8 mouse cellular contexts compared by ENCODE assay signal in the genomic region with DNA sequence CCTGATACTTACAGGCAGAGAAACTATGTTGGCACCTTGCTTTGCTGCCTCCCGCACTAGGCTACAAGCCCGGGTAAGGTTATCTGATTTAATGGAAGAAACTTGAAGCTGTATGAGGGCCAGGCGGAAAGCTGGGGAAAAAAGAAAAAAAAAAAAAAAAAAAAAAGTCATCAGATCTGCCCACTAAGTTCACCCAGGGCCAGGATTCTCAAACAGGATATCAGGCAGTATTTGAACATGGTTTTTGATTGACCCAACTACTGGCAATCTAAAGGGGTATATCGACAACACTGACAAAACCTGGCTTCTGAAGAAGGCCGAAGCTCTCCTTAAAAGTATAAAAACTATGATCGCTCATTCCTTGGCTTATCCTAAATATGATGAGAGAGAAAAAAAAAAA. TPM values are rescaled to one million over a fixed set of nuclear protein-coding genes. Genes with fewer than 3 reads are reported as not detected.
DNase-seq lines count a peak whose midpoint lies in the region; ATAC-seq and TF ChIP-seq lines count a peak whose summit lies in the region.

No protein-coding gene starts in this region.

- H3K4me2 ChIP-seq in heart, embryonic 11.5 days = peak overlapping the region; percentile 85
- peak overlapping the region; percentile 79 for H3K4me2 ChIP-seq in hindbrain, embryonic 14.5 days (replicated peaks)

- WGBS in heart, embryonic 11.5 days (ENCODE audit: insufficient replicate concordance) = 79% methylated on average over 6 of the region's 6 CpGs
- WGBS in hindbrain, embryonic 14.5 days = 95% methylated on average over 6 of the region's 6 CpGs

- ATAC-seq in heart, embryonic 11.5 days (replicated peaks; ENCODE audit: insufficient number of reproducible peaks, low FRiP score, low TSS enrichment) = no peak
- no peak for ATAC-seq in hindbrain, embryonic 14.5 days (ENCODE audit: low FRiP score)
- 0 out of 2 replicates have a peak, but pooled peaks have one; percentile 18 for ATAC-seq in megakaryocyte-erythroid progenitor cell, adult 5-6 weeks (replicated peaks; ENCODE audit: low FRiP score, low TSS enrichment, poor library complexity, severe bottlenecking)
- ATAC-seq in granulocyte monocyte progenitor cell, adult 5-6 weeks (replicated peaks; ENCODE audit: poor library complexity, severe bottlenecking) = no peak

- TF ChIP-seq CTCF in ES-Bruce4 (IDR thresholded peaks at IDR 0.05; ENCODE audit: low read depth, low read length) = no peak

- H3K27ac ChIP-seq in heart, embryonic 11.5 days (ENCODE audit: low read depth, low read length) = peak overlapping the region; percentile 92
- H3K27ac ChIP-seq in ES-Bruce4 (ENCODE audit: insufficient read depth, low read length) = no peak overlapping the region
- H3K27ac ChIP-seq in hindbrain, embryonic 14.5 days = no peak overlapping the region

- H3K4me3 ChIP-seq in heart, embryonic 11.5 days (ENCODE audit: low read depth, low read length) = peak overlapping the region; percentile 79
- no peak overlapping the region for H3K4me3 ChIP-seq in ES-Bruce4 (ENCODE audit: low read depth, low read length)
- H3K4me3 ChIP-seq in hindbrain, embryonic 14.5 days (replicated peaks; ENCODE audit: low read length) = peak overlapping the region; percentile 78

- H3K9me3 ChIP-seq in heart, embryonic 11.5 days (replicated peaks; ENCODE audit: control insufficient read depth, low read length) = no peaks in the 10 kb centered on the region
- H3K9me3 ChIP-seq in ES-Bruce4 (replicated peaks; ENCODE audit: control insufficient read depth, insufficient read depth, low read length, poor library complexity, severe bottlenecking) = no peaks in the 10 kb centered on the region
- H3K9me3 ChIP-seq in hindbrain, embryonic 14.5 days (ENCODE audit: control insufficient read depth, low read length) = no peaks in the 10 kb centered on the region

- TF ChIP-seq EP300 in ES-Bruce4 (IDR thresholded peaks at IDR 0.05; ENCODE audit: insufficient read depth, low read depth, low read length) = no peak

- DNase-seq in heart, adult 18-20 months = no peak
- DNase-seq in hindbrain, embryonic 14.5 days (ENCODE audit: low spot score) = no peak
- no peak for DNase-seq in thymus, postnatal 0 days (ENCODE audit: low spot score)
- DNase-seq in spleen, adult 12 weeks (ENCODE audit: low spot score) = no peak

- no peaks in the 10 kb centered on the region for H3K27me3 ChIP-seq in heart, embryonic 11.5 days (ENCODE audit: control insufficient read depth, insufficient read depth, low read length)
- no peaks in the 10 kb centered on the region for H3K27me3 ChIP-seq in ES-Bruce4 (ENCODE audit: control insufficient read depth, insufficient read depth, low read length, poor library complexity, severe bottlenecking)
- no peaks in the 10 kb centered on the region for H3K27me3 ChIP-seq in hindbrain, embryonic 14.5 days (ENCODE audit: control insufficient read depth, insufficient read depth, low read length)

- H3K9ac ChIP-seq in heart, embryonic 11.5 days (ENCODE audit: low read depth, low read length) = no peak overlapping the region
- H3K9ac ChIP-seq in ES-Bruce4 (ENCODE audit: low read depth, poor library complexity, severe bottlenecking) = peak overlapping the region; percentile 72; the same call in 1 of the 2 replicates
- H3K9ac ChIP-seq in hindbrain, embryonic 14.5 days = no peak overlapping the region

- TF ChIP-seq POLR2A in ES-Bruce4 (IDR thresholded peaks at IDR 0.05; ENCODE audit: insufficient read depth, low read length) = no peak

- H3K4me1 ChIP-seq in heart, embryonic 11.5 days (ENCODE audit: control insufficient read depth, insufficient read depth, low read length) = no peaks in the 10 kb centered on the region
- no peaks in the 10 kb centered on the region for H3K4me1 ChIP-seq in ES-Bruce4 (ENCODE audit: control insufficient read depth, insufficient read depth, low read length)
- H3K4me1 ChIP-seq in hindbrain, embryonic 14.5 days (replicated peaks; ENCODE audit: control insufficient read depth, insufficient read depth, low read length) = no peaks in the 10 kb centered on the region

- peaks cover 2% of the 10 kb centered on the region; the same call in 1 of the 2 replicates for H3K36me3 ChIP-seq in heart, embryonic 11.5 days (ENCODE audit: control insufficient read depth, insufficient read depth, low read length)
- H3K36me3 ChIP-seq in ES-Bruce4 (ENCODE audit: control insufficient read depth, insufficient read depth, low read length, poor library complexity, severe bottlenecking) = peaks cover 26% of the 10 kb centered on the region
- peaks cover 19% of the 10 kb centered on the region for H3K36me3 ChIP-seq in hindbrain, embryonic 14.5 days (replicated peaks; ENCODE audit: control insufficient read depth, insufficient read depth)

RNA-seq across cellular contexts. Expression of gene Nit2, which starts 1.1 kb away (rescaled TPM):
- polyA plus RNA-seq in heart, embryonic 11.5 days (2014; fragmentation: Nextera tagmentation; extraction: Ambion mirVana) = 43.0 and 46.3 TPM in 2 replicates
- total RNA-seq in heart, adult 18-20 months (2021) = 10 to 100 TPM; 29.3 to 32.5 TPM
- polyA plus RNA-seq in ES-Bruce4 (2011; ENCODE audit: insufficient read depth, insufficient read length, low read depth, missing spikeins) = 138 and 154 TPM in 2 replicates
- polyA plus RNA-seq in hindbrain, embryonic 14.5 days (2014; fragmentation: Nextera tagmentation; extraction: Ambion mirVana) = 49.1 and 50.3 TPM in 2 replicates
- 35.5 and 43.3 TPM in 2 replicates for total RNA-seq in megakaryocyte-erythroid progenitor cell, adult 5-6 weeks (2014; fragmentation: Nextera tagmentation)
- total RNA-seq in megakaryocyte-erythroid progenitor cell, adult 5-6 weeks (2017) = 37.1 and 44.1 TPM in 2 replicates
- 39.6 and 50.4 TPM in 2 replicates for total RNA-seq in granulocyte monocyte progenitor cell, adult 5-6 weeks (2014; fragmentation: Nextera tagmentation)
- 38.6 and 40.5 TPM in 2 replicates for total RNA-seq in granulocyte monocyte progenitor cell, adult 5-6 weeks (2017)
- polyA plus RNA-seq in thymus, postnatal 0 days (2015; fragmentation: Nextera tagmentation; extraction: Ambion mirVana) = 44.4 and 44.7 TPM in 2 replicates

RNA-seq across cellular contexts. Expression of gene Tomm70a, which starts 44.6 kb away (rescaled TPM):
- polyA plus RNA-seq in heart, embryonic 11.5 days (2014; fragmentation: Nextera tagmentation; extraction: Ambion mirVana) = 48.3 and 53.7 TPM in 2 replicates
- total RNA-seq in heart, adult 18-20 months (2021) = 10 to 100 TPM; 41.7 to 45.8 TPM
- 107 and 126 TPM in 2 replicates for polyA plus RNA-seq in ES-Bruce4 (2011; ENCODE audit: insufficient read depth, insufficient read length, low read depth, missing spikeins)
- 87.9 and 100 TPM in 2 replicates for polyA plus RNA-seq in hindbrain, embryonic 14.5 days (2014; fragmentation: Nextera tagmentation; extraction: Ambion mirVana)
- total RNA-seq in megakaryocyte-erythroid progenitor cell, adult 5-6 weeks (2014; fragmentation: Nextera tagmentation) = 68.5 and 81.7 TPM in 2 replicates
- 75.8 and 84.1 TPM in 2 replicates for total RNA-seq in megakaryocyte-erythroid progenitor cell, adult 5-6 weeks (2017)
- 61.1 and 70.8 TPM in 2 replicates for total RNA-seq in granulocyte monocyte progenitor cell, adult 5-6 weeks (2014; fragmentation: Nextera tagmentation)
- total RNA-seq in granulocyte monocyte progenitor cell, adult 5-6 weeks (2017) = 75.0 and 81.3 TPM in 2 replicates
- polyA plus RNA-seq in thymus, postnatal 0 days (2015; fragmentation: Nextera tagmentation; extraction: Ambion mirVana) = 41.1 and 42.4 TPM in 2 replicates
